Mouse (Mus musculus): ENCODE measurements around the gene Aldh8a1. TPM values are rescaled to one million over a fixed set of nuclear protein-coding genes. Genes with fewer than 3 reads are reported as not detected.

Aldh8a1 gene
- polyA plus RNA-seq, 1 experiment = 0.16 TPM

DNA sequence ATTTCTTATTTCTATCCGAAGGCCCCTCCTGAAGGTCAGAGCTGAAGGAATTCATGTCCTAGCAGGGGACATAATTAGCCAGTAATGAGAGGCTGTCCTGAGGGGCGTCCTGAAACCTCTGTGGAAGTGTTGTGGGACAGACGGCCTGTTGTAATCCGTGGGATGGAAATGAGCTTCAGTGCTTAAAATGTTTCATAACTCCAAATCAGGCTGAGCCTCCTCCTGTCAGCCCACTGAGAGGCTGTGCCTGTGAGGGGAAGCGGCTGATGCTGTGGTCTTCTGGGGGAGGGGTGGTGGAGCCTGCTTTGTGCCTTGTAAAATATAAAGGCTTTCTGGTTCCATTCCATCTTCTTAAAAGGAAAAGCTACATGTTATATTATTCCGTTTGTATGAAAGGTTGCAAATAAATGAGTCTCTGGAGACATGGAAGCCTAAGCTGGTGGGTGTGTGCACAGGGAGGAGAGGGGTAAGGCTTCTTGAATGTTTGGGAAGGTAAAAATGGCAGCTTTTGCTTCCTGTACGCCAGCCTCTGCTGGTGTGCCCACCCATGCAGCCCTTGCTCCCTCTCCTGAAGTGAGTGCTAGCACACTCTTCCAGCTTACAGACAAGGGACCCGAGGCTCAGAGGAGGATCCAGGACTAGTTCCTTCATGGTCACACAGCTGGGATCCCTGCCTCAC lies 66.7 kb downstream of the Aldh8a1 start:
- H3K36me3 ChIP-seq (ENCODE audit: control insufficient read depth, insufficient read depth, low read length) = no peaks in the 10 kb centered on the region
- H3K4me1 ChIP-seq (replicated peaks; ENCODE audit: control insufficient read depth, insufficient read depth, low read length) = no peaks in the 10 kb centered on the region
- no peak overlapping the region for H3K4me3 ChIP-seq (ENCODE audit: control insufficient read depth, insufficient read depth, low read length)
- no peak for TF ChIP-seq CTCF (IDR thresholded peaks at IDR 0.05; ENCODE audit: borderline replicate concordance, control insufficient read depth, extremely low read depth, insufficient read depth, low read length, poor library complexity)
- no peak for TF ChIP-seq POLR2A (IDR thresholded peaks at IDR 0.05; ENCODE audit: control insufficient read depth, extremely low read depth, insufficient read depth, low read length, poor library complexity)
- DNase-seq = no peak
- 69% methylated on average over 8 of the region's 8 CpGs for WGBS
- no peak overlapping the region for H3K27ac ChIP-seq (ENCODE audit: control insufficient read depth, insufficient read depth, low read length)
- no peaks in the 10 kb centered on the region for H3K27me3 ChIP-seq (ENCODE audit: control insufficient read depth, insufficient read depth, low read length)

DNA sequence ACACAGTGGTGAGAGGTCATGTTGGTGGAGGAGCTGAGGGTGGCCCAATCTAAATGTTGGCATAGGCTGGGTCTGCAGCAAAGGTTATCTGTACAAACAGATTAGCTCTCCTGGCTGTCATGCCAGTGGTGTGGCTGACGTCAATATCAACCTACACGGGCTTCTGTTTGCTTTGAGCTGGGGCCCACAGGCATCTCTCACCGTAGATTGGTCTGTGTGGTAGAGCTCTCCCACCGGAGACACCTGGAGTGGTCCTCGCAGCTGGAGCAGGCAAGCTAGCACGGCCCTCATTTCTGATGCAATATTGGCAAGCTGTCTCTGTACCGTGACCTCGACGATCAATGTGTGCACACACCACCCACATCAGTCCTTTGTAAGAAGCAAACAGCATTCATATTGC lies 67.3 kb downstream of the Aldh8a1 start:
- Histone ChIP-seq H3K27me3 (ENCODE audit: control insufficient read depth, insufficient read depth, low read length) (no peaks in the 10 kb centered on the region), H3K4me3 (ENCODE audit: control insufficient read depth, insufficient read depth, low read length) (no peak overlapping the region), H3K36me3 (ENCODE audit: control insufficient read depth, insufficient read depth, low read length) (no peaks in the 10 kb centered on the region), H3K27ac (ENCODE audit: control insufficient read depth, insufficient read depth, low read length) (no peak overlapping the region), H3K4me1 (replicated peaks; ENCODE audit: control insufficient read depth, insufficient read depth, low read length) (no peaks in the 10 kb centered on the region)
- TF ChIP-seq CTCF (IDR thresholded peaks at IDR 0.05; ENCODE audit: borderline replicate concordance, control insufficient read depth, extremely low read depth, insufficient read depth, low read length, poor library complexity) = no peak
- no peak for TF ChIP-seq POLR2A (IDR thresholded peaks at IDR 0.05; ENCODE audit: control insufficient read depth, extremely low read depth, insufficient read depth, low read length, poor library complexity)
- DNase-seq = no peak
- WGBS = 92% methylated on average over 9 of the region's 9 CpGs

Other genes starting within 250 kb of the Aldh8a1 start
- gene Myb, start 216.3 kb upstream of the Aldh8a1 start, polyA plus RNA-seq (2012; rRNA removed) = 318 and 334 TPM in 2 replicates
- 27.8 and 33.5 TPM in 2 replicates for gene Hbs1l, start 81.3 kb upstream of the Aldh8a1 start, polyA plus RNA-seq (2012; rRNA removed)
- 0.09 TPM in 1 of 2 replicates, not detected in the other for gene 1700020N01Rik, start 215.9 kb downstream of the Aldh8a1 start, polyA plus RNA-seq (2012; rRNA removed)